Mouse (Mus musculus): ENCODE results near the gene Lmna. TPM values are rescaled to one million over a fixed set of nuclear protein-coding genes. Genes with fewer than 3 reads are reported as not detected.
A peak's percentile ranks its signal among the peaks of the same experiment; 100 is the strongest.

Lmna gene
- polyA plus RNA-seq, 1 experiment, result 353 TPM

- Histone ChIP-seq H3K4me1 (ENCODE audit: control insufficient read depth, insufficient read depth, insufficient read length, low read length) (peaks cover 2% of the 10 kb centered on the region; the same call in 1 of the 2 replicates), H3K36me3 (ENCODE audit: control insufficient read depth, insufficient read depth, low read length) (peaks cover 33% of the 10 kb centered on the region), H3K27ac (ENCODE audit: insufficient read depth, low read depth, low read length) (no peak overlapping the region), H3K4me3 (ENCODE audit: low read depth, low read length) (no peak overlapping the region), H3K27me3 (ENCODE audit: control insufficient read depth, insufficient read depth, low read length) (no peaks in the 10 kb centered on the region)
- 91% methylated on average over 5 of the region's 5 CpGs for WGBS
- TF ChIP-seq POLR2A (IDR thresholded peaks at IDR 0.05; ENCODE audit: low read depth, low read length), result no peak
- TF ChIP-seq CTCF (IDR thresholded peaks at IDR 0.05; ENCODE audit: extremely low read depth, insufficient read length, insufficient replicate concordance, low read depth, low read length), result no peak
These were observed 29.1 kb downstream of the Lmna start for GRCm38 (mm10) chr3:88480679-88481078.

GRCm38 (mm10) chr3:88479828-88480227 lies 29.9 kb downstream of the Lmna start:
- H3K27ac ChIP-seq (ENCODE audit: insufficient read depth, low read depth, low read length), result no peak overlapping the region
- TF ChIP-seq CTCF (IDR thresholded peaks at IDR 0.05; ENCODE audit: extremely low read depth, insufficient read length, insufficient replicate concordance, low read depth, low read length) (no peak), POLR2A (IDR thresholded peaks at IDR 0.05; ENCODE audit: low read depth, low read length) (no peak)
- WGBS, result 81% methylated on average over 4 of the region's 4 CpGs
- no peaks in the 10 kb centered on the region for H3K27me3 ChIP-seq (ENCODE audit: control insufficient read depth, insufficient read depth, low read length)
- peaks cover 2% of the 10 kb centered on the region; the same call in 1 of the 2 replicates for H3K4me1 ChIP-seq (ENCODE audit: control insufficient read depth, insufficient read depth, insufficient read length, low read length)
- H3K36me3 ChIP-seq (ENCODE audit: control insufficient read depth, insufficient read depth, low read length), result peaks cover 29% of the 10 kb centered on the region
- no peak overlapping the region for H3K4me3 ChIP-seq (ENCODE audit: low read depth, low read length)

- 45% methylated on average over 3 of the region's 3 CpGs for WGBS
- H3K4me3 ChIP-seq (ENCODE audit: low read depth, low read length), result no peak overlapping the region
- H3K27ac ChIP-seq (ENCODE audit: insufficient read depth, low read depth, low read length), result no peak overlapping the region
- H3K36me3 ChIP-seq (ENCODE audit: control insufficient read depth, insufficient read depth, low read length), result peaks cover 23% of the 10 kb centered on the region
- TF ChIP-seq CTCF (IDR thresholded peaks at IDR 0.05; ENCODE audit: extremely low read depth, insufficient read length, insufficient replicate concordance, low read depth, low read length), result no peak
- TF ChIP-seq POLR2A (IDR thresholded peaks at IDR 0.05; ENCODE audit: low read depth, low read length), result no peak
- H3K27me3 ChIP-seq (ENCODE audit: control insufficient read depth, insufficient read depth, low read length), result no peaks in the 10 kb centered on the region
- peaks cover 2% of the 10 kb centered on the region; the same call in 1 of the 2 replicates for H3K4me1 ChIP-seq (ENCODE audit: control insufficient read depth, insufficient read depth, insufficient read length, low read length)
These were observed 30.6 kb downstream of the Lmna start for GRCm38 (mm10) chr3:88479163-88479562.

- H3K4me3 ChIP-seq (ENCODE audit: low read depth, low read length), result no peak overlapping the region
- peak; percentile 82 for TF ChIP-seq CTCF (IDR thresholded peaks at IDR 0.05; ENCODE audit: extremely low read depth, insufficient read length, insufficient replicate concordance, low read depth, low read length)
- TF ChIP-seq POLR2A (IDR thresholded peaks at IDR 0.05; ENCODE audit: low read depth, low read length), result no peak
- H3K27me3 ChIP-seq (ENCODE audit: control insufficient read depth, insufficient read depth, low read length), result no peaks in the 10 kb centered on the region
- H3K36me3 ChIP-seq (ENCODE audit: control insufficient read depth, insufficient read depth, low read length), result peaks cover 16% of the 10 kb centered on the region
- WGBS, result 0% methylated on average over 8 of the region's 8 CpGs
- no peak overlapping the region for H3K27ac ChIP-seq (ENCODE audit: insufficient read depth, low read depth, low read length)
- H3K4me1 ChIP-seq (ENCODE audit: control insufficient read depth, insufficient read depth, insufficient read length, low read length), result peaks cover 2% of the 10 kb centered on the region; the same call in 1 of the 2 replicates
These were observed 32.0 kb downstream of the Lmna start for GRCm38 (mm10) chr3:88477735-88478134.

GRCm38 (mm10) chr3:88476403-88476802 lies 33.4 kb downstream of the Lmna start:
- 51% methylated on average over 6 of the region's 6 CpGs for WGBS
- H3K27ac ChIP-seq (ENCODE audit: insufficient read depth, low read depth, low read length), result no peak overlapping the region

GRCm38 (mm10) chr3:88473571-88473970 lies 36.2 kb downstream of the Lmna start:
- 62% methylated on average over 1 of the region's 1 CpGs for WGBS
- TF ChIP-seq POLR2A (IDR thresholded peaks at IDR 0.05; ENCODE audit: low read depth, low read length), result no peak
- no peak for TF ChIP-seq CTCF (IDR thresholded peaks at IDR 0.05; ENCODE audit: extremely low read depth, insufficient read length, insufficient replicate concordance, low read depth, low read length)
- H3K27ac ChIP-seq (ENCODE audit: insufficient read depth, low read depth, low read length), result no peak overlapping the region

More at GRCm38 (mm10) chr3:88476403-88476802, 33.4 kb downstream of the Lmna start:
- H3K4me3 ChIP-seq (ENCODE audit: low read depth, low read length), result no peak overlapping the region
- no peaks in the 10 kb centered on the region for H3K27me3 ChIP-seq (ENCODE audit: control insufficient read depth, insufficient read depth, low read length)
- TF ChIP-seq CTCF (IDR thresholded peaks at IDR 0.05; ENCODE audit: extremely low read depth, insufficient read length, insufficient replicate concordance, low read depth, low read length) (peak; percentile 40; the same call in 1 of the 2 replicates), POLR2A (IDR thresholded peaks at IDR 0.05; ENCODE audit: low read depth, low read length) (no peak)
- H3K4me1 ChIP-seq (ENCODE audit: control insufficient read depth, insufficient read depth, insufficient read length, low read length), result peaks cover 2% of the 10 kb centered on the region; the same call in 1 of the 2 replicates
- peaks cover 5% of the 10 kb centered on the region; the same call in 1 of the 2 replicates for H3K36me3 ChIP-seq (ENCODE audit: control insufficient read depth, insufficient read depth, low read length)

GRCm38 (mm10) chr3:88473020-88473419 lies 36.7 kb downstream of the Lmna start:
- Histone ChIP-seq H3K4me1 (ENCODE audit: control insufficient read depth, insufficient read depth, insufficient read length, low read length) (peaks cover 11% of the 10 kb centered on the region), H3K36me3 (ENCODE audit: control insufficient read depth, insufficient read depth, low read length) (no peaks in the 10 kb centered on the region), H3K4me3 (ENCODE audit: low read depth, low read length) (no peak overlapping the region), H3K27me3 (ENCODE audit: control insufficient read depth, insufficient read depth, low read length) (no peaks in the 10 kb centered on the region), H3K27ac (ENCODE audit: insufficient read depth, low read depth, low read length) (no peak overlapping the region)
- TF ChIP-seq CTCF (IDR thresholded peaks at IDR 0.05; ENCODE audit: extremely low read depth, insufficient read length, insufficient replicate concordance, low read depth, low read length), result no peak
- TF ChIP-seq POLR2A (IDR thresholded peaks at IDR 0.05; ENCODE audit: low read depth, low read length), result no peak
- 60% methylated on average over 5 of the region's 5 CpGs for WGBS

More at GRCm38 (mm10) chr3:88473571-88473970, 36.2 kb downstream of the Lmna start:
- Histone ChIP-seq H3K4me3 (ENCODE audit: low read depth, low read length) (no peak overlapping the region), H3K27me3 (ENCODE audit: control insufficient read depth, insufficient read depth, low read length) (no peaks in the 10 kb centered on the region), H3K36me3 (ENCODE audit: control insufficient read depth, insufficient read depth, low read length) (no peaks in the 10 kb centered on the region), H3K4me1 (ENCODE audit: control insufficient read depth, insufficient read depth, insufficient read length, low read length) (peaks cover 11% of the 10 kb centered on the region)

Measured in small intestine, adult 2 months (tissue).